Mouse (Mus musculus) brain, embryonic 18.5 days (tissue): Measurements from ENCODE around the gene Igsf9b.

Source experiments
- DNase-seq: peaks from one replicate; pipeline ENCODE4 v3.0.0-alpha.2; 2012; ENCODE audit warnings: low read depth, low spot score

The Igsf9b gene

DNA sequence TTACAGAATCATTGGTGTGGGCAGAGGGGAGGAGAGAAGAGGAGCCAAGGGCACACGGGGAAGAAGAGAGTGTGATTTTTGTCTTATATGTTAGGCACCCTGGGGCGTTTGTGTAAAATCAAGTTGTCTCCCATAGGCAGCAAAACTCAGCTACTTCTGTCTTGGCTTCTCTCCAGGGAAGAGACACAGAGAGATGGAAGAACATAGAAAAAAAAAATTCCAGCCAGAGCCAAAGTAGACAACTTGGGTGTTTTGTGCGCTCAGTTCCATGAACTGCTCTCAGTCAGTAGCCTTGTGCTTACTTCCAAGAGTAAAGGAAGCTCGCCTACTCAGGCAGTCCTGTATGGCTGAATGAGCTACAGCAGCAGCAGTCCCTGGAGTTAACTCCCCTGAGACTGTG lies 31.4 kb downstream of the Igsf9b start:
- DNase-seq, result no peak

- no peak for DNase-seq
Observed at GRCm38 (mm10) chr9:27331538-27331937, 32.5 kb downstream of the Igsf9b start.

DNA sequence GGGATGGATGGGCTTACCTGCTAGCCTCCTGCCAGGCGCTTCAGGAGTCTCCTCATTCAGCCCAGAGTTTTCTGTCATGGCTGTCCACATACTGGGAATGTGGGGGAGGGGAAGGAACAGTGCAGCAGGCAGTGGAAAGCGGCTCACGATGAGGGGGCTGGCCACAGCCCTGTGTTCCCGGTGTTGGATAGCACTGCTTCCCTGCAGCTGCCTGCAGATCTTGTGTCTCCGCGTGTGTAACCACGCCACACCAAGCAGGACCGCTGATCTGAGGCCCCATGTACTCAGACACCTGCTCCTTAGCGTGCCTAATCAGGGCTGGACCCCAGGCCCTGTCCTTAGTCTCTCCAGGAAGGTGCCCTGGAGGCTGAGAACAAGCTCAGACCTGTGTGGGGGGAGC lies 35.9 kb downstream of the Igsf9b start:
- DNase-seq, result no peak

- DNase-seq, result no peak
Observed at GRCm38 (mm10) chr9:27336962-27337636, 38.1 kb downstream of the Igsf9b start.

DNA sequence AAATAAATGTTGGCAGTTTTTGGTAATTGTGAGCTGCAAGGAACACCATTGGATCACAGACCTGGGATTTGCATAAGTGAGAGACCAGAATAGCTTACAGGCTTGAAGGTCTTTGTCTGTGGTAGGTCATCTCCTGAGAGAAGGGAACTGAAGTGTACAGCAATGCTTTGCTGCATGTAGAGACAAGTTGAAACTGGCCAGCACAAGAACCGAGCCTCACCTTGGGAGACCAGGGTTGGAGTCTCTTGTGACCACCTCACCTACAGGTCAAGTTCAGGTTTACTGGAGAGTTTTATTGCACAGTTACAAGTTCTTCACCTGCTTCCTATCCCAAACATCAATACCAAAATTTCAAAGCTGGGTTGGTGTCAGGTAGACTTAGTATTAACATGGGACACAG lies 40.2 kb downstream of the Igsf9b start:
- DNase-seq, result no peak

- DNase-seq, result no peak
Observed at GRCm38 (mm10) chr9:27346541-27347269, 47.7 kb downstream of the Igsf9b start.

GRCm38 (mm10) chr9:27353082-27353481 lies 54.1 kb downstream of the Igsf9b start:
- no peak for DNase-seq

GRCm38 (mm10) chr9:27357893-27358292 lies 58.9 kb downstream of the Igsf9b start:
- no peak for DNase-seq

GRCm38 (mm10) chr9:27367231-27367630 lies 68.2 kb downstream of the Igsf9b start:
- DNase-seq, result no peak

DNA sequence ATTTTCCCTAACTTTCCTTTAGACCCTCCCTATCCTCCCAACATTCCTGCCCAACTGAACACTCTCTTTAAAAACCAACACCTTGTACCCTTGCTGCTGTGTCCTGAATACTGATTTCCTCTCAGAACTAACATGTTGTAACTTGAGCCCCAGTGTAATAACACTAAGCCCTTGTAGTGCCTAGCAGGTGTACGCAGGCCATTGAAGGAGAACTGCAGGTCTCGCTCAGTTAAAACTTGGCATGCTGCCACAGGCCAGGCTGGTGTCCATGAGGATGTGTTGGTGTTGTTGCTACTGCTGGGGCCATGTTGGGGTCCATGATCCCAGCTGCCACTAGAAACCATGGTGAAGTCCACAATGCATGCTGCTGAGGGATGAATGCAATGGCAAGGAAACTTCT lies 70.1 kb downstream of the Igsf9b start:
- DNase-seq, result no peak

GRCm38 (mm10) chr9:27375746-27376145 lies 76.7 kb downstream of the Igsf9b start:
- no peak for DNase-seq

- no peak for DNase-seq
Observed at GRCm38 (mm10) chr9:27386951-27387350, 87.9 kb downstream of the Igsf9b start.

- no peak for DNase-seq
Observed at GRCm38 (mm10) chr9:27396500-27396899, 97.5 kb downstream of the Igsf9b start, which contains the start of gene Spata19. Spata19 (plus strand) TSS chr9:27396800.

GRCm38 (mm10) chr9:27401169-27401568 lies 102.2 kb downstream of the Igsf9b start:
- no peak for DNase-seq
